Mouse (Mus musculus): Measurements from ENCODE around the gene Ccdc88a. TPM values are rescaled to one million over a fixed set of nuclear protein-coding genes. Genes with fewer than 3 reads are reported as not detected.

Gene Ccdc88a
- 1 to 10 TPM; 7.3 to 9.5 TPM for total RNA-seq (2021)
- long read RNA-seq, experiment 1: 0 reads
- long read RNA-seq, experiment 2, partial matches to known transcripts: 1 of 2 reads
- long read RNA-seq, experiment 2, other reads (novel, unspliced or antisense): 1 of 2 reads

DNA sequence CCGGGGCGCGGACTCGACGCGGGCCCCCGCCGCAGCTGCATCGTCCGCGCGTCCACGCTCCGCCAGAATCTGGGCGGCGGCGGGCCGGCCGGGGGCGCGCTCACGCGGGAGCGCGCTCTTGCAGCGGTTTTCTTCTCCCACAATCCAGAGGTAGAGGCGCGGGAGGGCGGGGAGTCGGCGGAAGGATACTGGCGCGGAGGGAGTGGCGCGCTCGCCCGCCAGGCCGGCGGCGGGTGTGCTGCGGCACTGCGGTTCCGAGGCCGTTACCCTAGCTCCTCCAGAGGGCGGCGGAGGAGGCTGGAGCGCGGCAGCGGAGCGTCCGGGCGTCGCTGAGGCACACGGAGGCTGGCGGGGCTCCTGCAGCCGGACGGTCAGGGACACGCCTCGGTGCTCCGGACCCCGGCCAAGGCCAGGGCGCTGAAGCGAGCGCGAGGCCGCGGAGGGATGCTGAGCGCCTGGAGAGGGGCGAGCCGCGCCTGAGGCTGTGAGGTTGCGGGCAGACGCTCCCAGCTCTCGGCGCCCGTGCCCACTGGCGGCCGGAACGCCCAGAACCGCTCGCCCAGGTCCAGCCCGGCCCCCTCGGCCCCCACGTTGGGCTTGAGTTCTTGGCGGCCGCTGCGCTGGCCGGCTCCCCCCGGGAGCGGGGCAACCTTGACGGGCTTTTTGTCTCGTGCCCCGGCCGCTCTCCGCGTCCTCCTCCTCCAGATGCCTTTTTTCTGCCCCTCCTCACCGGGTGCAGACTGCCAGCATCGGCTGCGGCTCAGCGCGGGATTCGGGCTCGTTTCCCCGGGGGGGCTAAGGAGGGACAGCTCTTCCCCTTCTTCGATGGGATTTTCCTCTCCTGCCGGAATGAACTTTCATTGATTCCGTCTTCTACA is at the start of gene Ccdc88a:
TSS of gene Ccdc88a (plus strand) at position 263 of the 878 bp plus-strand sequence.
- peak; percentile 96 for DNase-seq
- intact Hi-C loops (cut with DNase I; ENCODE audit: low total_unique reads): no loop called here

DNA sequence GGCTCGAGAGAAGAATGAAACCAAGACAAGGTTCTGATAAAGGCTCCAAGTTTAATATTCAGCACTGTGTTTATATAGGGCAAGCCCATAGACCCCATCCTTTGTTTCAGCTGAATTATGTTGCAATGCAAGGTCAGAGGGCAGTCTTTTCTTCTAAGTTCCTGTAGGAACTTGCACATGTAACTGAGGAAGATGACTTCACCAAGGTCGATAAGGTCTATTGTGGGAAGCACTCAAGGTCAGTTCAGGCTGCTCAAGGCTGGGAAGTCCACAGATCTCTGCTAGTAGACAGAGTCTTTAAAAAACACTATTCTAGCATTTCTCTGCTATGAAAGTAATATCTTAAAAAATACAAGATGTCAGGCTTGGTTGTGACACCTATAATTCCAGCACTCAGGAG is 38.0 kb upstream of the Ccdc88a start:
- no peak for DNase-seq
- intact Hi-C loops (cut with DNase I; ENCODE audit: low total_unique reads): no loop called here

DNA sequence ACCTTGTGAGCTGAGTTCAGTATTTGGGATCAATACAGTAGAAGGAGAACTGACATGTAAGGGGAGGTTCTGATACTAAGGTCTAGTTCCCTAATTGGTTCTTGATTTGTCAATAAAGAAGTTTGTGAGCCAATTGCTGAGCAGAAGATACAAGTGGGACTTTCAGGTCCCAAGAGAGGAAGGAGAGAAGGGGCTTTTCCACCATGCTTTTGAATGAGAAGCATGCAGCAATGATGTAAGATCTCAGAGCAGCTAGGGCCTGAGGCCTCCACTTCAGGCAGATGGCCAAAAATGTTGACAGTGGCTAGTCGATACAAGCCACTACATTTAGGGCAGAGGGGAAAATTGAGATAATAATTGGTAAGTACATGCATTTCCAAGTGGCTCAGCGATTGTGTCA is 32.2 kb upstream of the Ccdc88a start:
- no peak for DNase-seq
- intact Hi-C loops (cut with DNase I; ENCODE audit: low total_unique reads): no loop called here

DNA sequence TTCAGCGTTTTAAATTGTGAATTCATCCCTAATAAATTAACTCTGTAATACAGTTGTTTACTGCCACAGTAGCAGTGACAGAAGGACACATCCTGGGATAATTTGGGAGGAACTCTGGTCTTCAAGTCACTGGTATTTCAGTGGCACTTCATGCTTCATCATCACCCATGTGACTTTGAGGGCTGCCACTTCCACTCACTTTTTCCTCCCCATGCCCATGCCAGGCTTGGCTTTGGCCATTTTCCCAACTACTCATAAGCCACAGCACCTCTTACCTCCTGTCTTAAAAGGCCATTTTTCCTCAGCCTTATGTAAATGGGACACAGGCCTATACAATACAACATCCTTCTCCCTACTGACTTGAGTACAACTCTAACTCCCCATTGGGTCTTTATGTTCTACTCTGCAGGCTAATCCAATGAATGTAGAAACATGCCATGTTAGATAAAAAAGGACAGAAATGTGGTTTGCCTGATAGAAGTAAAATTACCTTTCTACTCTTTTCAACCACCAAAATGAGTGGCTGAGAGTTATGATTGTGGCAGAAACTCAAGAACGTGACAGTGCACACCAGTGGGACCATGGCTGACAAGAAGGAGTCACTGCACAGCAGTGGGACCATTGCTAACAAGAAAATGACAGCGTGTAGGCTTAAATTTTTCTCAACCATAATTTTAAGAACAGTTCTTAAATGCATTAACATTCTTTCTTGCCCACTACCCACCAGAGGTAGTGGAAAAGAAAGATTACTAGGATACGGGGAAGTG is 28.4 kb upstream of the Ccdc88a start:
- intact Hi-C loops (cut with DNase I; ENCODE audit: low total_unique reads): no loop called here
- no peak for DNase-seq

DNA sequence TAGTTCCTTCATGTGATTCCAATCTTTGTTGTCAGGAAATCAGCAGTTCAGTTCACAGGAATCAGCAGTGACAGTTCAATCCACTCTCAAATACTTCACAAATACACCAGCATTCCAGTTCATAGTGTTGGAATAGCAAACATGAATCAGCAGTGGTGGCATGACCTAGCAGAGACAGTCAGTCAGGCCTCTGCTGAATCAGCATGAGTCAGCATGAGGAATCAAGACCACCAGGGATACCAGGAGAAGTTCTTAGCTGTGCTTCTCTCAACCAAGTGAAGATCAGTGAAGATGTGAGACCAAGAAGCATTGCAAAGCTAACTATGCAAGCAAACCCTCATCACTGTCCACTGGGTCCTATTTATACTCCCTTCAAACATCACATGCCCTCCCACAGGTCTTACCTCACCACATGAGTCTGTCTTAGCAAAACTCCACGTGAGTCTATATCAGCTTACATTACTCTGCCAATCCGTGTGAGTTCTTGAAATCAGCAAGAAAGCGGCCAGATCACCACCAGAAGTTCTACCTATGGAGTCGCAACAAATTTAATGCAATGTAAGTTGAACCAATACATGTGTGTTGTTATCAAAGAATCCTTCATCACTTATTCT is 27.7 kb upstream of the Ccdc88a start:
- DNase-seq: no peak
- intact Hi-C loops (cut with DNase I; ENCODE audit: low total_unique reads): no loop called here

DNA sequence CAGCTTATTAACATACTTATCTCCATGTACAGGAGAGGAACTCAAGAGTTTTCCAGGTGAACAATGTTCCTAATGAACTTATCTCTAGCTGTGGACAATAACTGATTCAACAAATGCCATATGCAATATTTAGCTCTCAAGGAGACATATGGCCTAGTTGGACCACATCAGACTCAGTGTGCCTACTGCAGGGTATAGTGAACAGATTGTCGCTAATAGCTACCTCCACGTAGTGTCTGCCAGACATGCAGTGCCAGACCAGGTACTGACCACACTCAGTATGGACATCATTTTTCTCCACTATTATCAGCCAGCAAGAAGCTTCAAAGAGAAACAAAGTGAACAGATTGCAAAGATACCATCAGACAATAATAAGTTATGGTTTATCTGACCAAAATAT is 22.6 kb upstream of the Ccdc88a start:
- intact Hi-C loops (cut with DNase I; ENCODE audit: low total_unique reads): no loop called here
- DNase-seq: no peak

DNA sequence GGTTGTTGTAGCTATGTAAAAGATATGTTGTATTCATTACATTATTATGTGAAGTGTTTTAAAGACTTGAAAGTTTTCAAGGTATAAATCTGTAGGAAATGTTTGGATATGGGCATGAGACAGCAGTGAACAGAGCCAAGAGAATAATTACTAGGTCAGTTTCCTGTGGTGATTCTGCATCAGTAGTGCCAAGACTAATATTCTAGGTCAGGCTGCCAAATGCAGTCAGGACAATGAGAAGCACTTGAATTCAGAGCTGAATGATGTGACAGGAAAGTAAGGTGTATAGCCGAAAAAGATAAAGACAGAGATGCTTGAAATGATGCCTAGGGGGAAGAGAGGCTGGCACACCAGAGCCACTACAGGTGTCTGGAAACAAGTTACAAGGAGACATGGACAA is 21.2 kb upstream of the Ccdc88a start:
- no peak for DNase-seq
- intact Hi-C loops (cut with DNase I; ENCODE audit: low total_unique reads): no loop called here

DNA sequence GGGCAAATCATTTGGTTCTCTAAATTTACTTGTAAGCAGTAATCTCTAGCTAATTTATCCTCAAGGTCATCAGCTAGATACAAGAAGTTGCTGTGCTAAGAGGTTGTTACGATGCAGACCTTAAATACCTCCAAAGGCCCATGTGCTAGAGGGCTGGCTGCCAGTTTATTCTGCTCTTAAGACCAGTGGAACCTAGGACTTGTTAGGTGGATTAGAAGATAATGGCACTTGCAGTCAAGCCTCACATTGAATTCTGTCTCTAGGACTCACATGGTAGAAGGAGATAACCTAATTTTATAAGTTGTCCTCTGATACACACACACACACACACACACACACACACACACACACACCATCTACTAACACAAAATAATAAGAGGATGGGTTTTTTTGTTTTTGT is 5.3 kb upstream of the Ccdc88a start:
- intact Hi-C loops (cut with DNase I; ENCODE audit: low total_unique reads): no loop called here
- no peak for DNase-seq

DNA sequence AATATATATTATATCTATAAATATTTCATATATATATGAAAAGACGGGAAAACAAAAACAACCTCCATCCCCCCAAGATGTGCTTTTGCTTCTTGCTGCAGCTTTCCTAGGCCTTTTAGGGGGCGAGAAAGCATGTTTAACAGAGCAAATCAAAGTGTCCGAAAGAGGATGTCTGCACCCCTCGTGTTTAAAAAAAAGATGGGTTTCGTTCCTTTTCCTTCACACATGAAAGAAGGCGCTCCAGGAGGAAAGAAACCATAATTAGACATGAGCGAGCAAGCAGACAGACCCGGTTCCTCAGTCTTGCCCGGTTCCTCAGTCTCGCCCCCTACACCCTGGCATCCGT is 435 bp upstream of the Ccdc88a start:
- intact Hi-C loops (cut with DNase I; ENCODE audit: low total_unique reads): no loop called here

DNA sequence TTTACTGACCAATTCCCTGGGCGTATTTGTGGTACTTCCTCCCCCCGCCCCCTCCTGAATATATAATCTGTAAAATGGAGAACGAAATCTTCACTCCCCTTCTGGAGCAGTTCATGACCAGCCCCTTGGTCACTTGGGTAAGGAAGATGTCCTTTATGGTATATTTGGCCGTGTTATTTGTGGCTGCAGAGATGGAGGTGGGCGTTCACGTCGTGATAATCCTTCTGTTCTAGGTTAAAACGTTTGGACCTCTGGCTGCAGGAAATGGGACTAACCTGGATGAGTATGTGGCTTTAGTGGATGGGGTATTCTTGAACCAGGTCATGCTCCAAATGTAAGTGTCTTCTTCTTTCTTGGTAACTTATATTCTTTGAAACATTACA is 807 bp downstream of the Ccdc88a start:
- no peak for DNase-seq
- intact Hi-C loops (cut with DNase I; ENCODE audit: low total_unique reads): no loop called here

More for the DNA sequence above, 435 bp upstream of the Ccdc88a start:
- DNase-seq: no peak

DNA sequence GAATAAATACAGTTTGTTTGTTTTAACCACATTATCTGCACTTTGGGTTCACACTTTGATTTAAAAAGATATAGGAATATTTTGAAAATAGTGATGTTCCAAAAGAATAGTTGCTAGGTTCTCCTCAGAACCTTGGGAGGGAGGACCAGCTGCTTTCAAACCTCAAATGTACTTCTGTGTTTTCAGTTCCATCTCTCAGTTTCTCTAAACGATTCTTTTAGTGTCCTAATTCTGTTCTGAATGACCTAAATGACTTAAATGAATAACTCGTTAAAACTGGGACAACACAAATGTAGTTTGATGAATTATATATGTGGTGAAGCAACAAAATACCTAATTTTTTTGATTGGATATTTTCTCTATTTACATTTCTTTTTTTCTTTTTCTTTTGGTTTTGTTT is 3.2 kb downstream of the Ccdc88a start:
- intact Hi-C loops (cut with DNase I; ENCODE audit: low total_unique reads): no loop called here
- no peak for DNase-seq

DNA sequence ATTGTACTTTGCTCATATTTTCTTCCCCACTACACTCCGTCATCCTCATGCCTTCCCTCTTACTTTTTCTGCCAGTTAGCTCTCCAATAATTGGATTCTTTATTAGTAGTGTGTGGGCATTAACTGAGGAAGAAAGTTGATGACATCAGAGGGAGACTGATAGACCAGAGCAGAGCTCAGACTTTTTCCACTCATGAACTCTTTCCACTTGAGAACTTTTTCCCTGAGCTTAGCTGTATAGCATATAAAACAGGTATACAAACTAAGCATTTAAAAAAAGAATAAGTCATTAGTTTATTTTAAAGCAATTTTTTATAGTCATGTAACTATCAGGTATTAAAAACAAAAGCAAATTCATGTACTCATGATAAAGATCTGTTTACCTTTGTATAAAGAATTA is 5.3 kb downstream of the Ccdc88a start:
- intact Hi-C loops (cut with DNase I; ENCODE audit: low total_unique reads): no loop called here
- no peak for DNase-seq

DNA sequence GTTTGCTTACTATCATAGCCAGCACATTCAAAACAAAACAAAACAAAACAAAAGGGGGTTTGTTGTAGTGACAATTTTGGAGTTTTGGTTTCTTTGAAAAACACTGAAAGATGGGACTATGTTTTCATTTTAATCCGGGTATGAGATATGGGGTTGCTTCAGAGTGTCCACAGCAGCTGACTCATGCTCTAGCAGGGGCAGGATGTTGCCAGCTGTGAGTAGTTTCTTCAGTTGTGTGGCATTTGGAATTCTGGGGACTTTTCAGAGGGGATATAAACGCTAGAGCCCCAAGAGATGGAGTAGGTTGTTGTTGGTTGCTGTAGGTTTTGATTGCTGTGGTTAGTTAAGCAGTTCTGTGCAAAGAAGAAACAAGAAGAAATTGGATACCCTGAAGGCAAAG is 10.0 kb downstream of the Ccdc88a start:
- DNase-seq: no peak
- intact Hi-C loops (cut with DNase I; ENCODE audit: low total_unique reads): no loop called here

DNA sequence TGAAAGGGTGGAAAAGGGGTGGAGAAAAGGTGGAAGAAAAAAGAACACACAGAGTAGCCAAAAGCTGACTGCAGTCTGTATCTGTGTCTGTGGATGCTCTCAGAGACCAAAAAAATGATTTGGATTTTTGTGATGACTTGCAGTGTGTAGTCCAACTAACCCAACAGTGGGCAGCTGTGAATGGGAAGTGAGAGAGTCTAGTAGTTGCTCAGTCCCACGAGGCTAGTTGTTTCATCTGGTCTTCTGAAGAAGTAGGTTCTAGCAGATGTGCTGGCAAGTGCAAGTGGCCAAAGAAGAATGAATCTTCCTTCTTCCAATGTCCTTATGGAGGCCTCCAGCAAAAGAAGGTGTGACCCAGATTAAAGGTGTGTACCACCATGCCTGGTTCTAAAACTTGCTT is 10.5 kb downstream of the Ccdc88a start:
- DNase-seq: no peak
- intact Hi-C loops (cut with DNase I; ENCODE audit: low total_unique reads): no loop called here

DNA sequence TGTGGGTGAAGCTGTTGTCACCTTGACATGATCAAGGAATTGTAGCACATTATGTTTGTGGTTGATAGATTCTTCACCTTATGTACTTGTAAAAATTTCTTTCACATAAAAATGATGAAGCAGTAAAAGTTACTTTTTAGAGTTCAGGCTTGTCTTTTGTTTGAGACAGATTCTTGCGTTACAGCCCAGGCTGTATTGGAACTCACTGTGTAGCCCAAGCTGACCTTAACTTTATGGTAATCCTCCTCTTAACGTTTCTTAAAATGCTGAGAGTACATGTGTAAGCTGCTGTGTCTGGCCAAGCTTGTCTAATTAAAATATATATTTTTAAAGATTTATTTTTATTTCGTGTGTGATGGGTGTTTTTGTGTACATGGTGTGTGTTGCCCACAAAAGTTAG is 11.2 kb downstream of the Ccdc88a start:
- DNase-seq: no peak
- intact Hi-C loops (cut with DNase I; ENCODE audit: low total_unique reads): no loop called here

DNA sequence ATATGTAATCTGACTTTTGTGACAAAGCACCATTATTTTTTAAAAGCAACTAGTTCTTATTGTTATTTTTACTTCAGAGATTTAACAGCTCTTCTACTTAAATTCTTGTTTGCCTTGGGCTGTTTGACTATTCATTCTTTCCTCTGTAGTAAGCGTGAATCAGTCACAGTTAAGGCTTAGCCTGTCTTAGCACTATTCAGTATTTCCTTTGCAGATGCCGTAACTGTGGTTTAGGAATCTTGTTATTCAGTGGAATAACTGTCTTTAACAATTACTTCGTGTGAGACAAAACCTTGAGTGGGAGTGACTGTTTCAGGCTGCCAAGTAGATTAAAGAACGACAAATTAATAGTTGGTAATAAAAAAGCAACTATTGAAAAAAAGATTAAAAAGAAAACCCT is 16.5 kb downstream of the Ccdc88a start:
- intact Hi-C loops (cut with DNase I; ENCODE audit: low total_unique reads): no loop called here
- DNase-seq: no peak

DNA sequence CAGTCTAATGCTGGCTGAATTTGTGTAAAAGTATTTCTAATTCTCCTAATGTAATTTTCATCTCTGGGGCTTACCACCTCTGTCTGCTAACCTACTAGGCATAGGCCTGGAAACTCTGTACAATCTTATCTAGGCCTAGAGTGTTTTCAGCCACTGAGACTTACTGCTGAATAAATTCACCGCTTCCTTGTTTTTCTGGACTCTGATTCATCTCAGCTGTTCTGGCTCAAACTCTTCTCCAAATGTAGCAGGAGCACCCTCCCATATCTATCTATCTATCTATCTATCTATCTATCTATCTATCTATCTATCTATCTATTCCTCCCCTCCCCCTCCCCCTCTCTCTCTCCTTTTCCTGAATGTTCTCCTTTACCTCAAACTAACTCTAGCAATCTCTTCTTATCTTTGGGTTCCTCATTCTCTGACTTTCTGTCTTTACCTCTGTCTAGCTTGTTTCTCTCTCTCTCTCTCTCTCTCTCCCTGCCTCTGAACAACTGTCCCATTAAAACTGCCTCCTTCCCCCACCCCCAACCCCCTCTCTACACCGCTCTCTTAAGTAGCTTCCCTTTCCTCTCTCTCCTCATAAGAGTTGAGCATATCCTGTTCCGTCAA is 21.8 kb downstream of the Ccdc88a start:
- no peak for DNase-seq
- intact Hi-C loops (cut with DNase I; ENCODE audit: low total_unique reads): no loop called here

DNA sequence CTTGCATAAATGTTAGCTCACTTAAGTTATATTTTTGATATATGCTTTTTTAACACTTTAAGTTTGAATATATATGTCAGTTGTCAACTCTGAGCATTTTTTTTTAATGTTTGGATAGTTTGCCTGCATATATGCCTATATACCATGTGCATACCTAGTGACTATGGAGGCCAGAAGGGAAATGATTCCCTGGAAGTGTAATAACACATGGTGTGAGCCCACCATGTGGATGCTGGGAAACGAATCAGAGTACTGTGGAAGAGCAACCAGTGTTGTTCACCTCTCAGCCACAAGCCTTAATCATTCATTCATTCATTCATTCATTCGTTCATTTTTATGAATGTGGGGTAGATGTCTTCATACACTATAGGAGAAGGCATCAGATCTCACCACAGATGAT is 26.9 kb downstream of the Ccdc88a start:
- DNase-seq: no peak
- intact Hi-C loops (cut with DNase I; ENCODE audit: low total_unique reads): no loop called here

DNA sequence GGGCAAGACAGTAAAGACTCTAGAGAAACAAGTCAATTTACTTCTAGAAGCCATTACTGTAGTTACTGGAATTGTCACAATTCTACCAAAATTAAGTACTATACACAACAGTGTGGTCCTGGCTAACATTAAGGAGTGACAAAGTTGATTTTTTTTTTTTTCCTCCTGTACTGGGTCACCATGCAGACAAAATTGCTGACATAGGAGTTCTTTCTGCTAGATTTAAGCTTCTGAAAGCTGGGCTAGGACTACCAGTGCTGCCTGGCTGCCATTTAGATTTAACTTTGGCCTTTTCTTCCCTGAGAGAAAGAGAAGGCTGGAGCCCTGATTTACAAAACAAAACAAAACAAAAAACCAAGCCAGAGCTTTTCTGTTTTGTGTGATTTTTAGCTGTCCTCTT is 32.8 kb downstream of the Ccdc88a start:
- DNase-seq: no peak
- intact Hi-C loops (cut with DNase I; ENCODE audit: low total_unique reads): no loop called here

DNA sequence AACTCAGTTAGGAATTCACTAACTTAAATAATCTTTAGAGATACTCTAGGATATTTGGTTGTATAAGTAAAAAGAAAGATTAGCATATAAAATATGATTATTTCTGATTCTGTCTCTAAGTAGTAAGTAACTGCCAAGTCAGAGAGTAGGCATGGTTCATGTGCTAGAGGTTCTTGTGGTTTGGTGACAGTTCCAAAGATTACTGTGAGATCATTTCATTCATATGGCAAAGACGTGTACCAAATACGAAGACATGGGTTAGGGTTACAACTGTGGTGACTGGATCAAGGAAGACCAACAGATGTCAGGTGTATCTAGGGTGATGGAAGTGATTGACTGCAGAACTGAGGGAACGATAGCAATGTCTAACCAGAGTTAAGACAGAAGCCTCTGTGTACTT is 50.0 kb downstream of the Ccdc88a start:
- intact Hi-C loops (cut with DNase I; ENCODE audit: low total_unique reads): no loop called here
- DNase-seq: no peak
